ENCODE assay signal across 1 mouse cellular context in genomic region chr9:121857474-121858152, GRCm38 (mm10).
TF ChIP-seq lines count a peak whose summit lies in the region.

No protein-coding gene starts in this region.

TF ChIP-seq in CH12.LX, 34 proteins besides CTCF, POLR2A, EP300 and RAD21:
- peak; percentile 83 for TF ChIP-seq TCF12 (IDR thresholded peaks at IDR 0.05; ENCODE audit: low read depth, low read length)
- TF ChIP-seq ZKSCAN1 (IDR thresholded peaks at IDR 0.05; ENCODE audit: borderline replicate concordance, low read depth, low read length), result no peak
- TF ChIP-seq BHLHE40 (IDR thresholded peaks at IDR 0.05; ENCODE audit: low read depth, low read length), result no peak
- TF ChIP-seq PAX5 (IDR thresholded peaks at IDR 0.05; ENCODE audit: low read length), result no peak
- 0 out of 2 replicates have a peak, but pooled peaks have one; percentile 30 for TF ChIP-seq IRF4 (IDR thresholded peaks at IDR 0.05; ENCODE audit: low read depth, low read length)
- TF ChIP-seq HCFC1 (IDR thresholded peaks at IDR 0.05; ENCODE audit: low read depth, low read length), result peak; percentile 51
- TF ChIP-seq KAT2A (IDR thresholded peaks at IDR 0.05; ENCODE audit: insufficient replicate concordance, low read length), result 0 out of 2 replicates have a peak, but pooled peaks have one; percentile 10
- peak; percentile 68 for TF ChIP-seq ELF1 (IDR thresholded peaks at IDR 0.05; ENCODE audit: low read depth, low read length)
- TF ChIP-seq USF1 (IDR thresholded peaks at IDR 0.05; ENCODE audit: low read depth, low read length), result no peak
- peak; percentile 89 for TF ChIP-seq TBP (conservative IDR thresholded peaks at IDR 0.05; ENCODE audit: low read depth, low read length)
- peak; percentile 83 for TF ChIP-seq NELFE (IDR thresholded peaks at IDR 0.05; ENCODE audit: low read depth, low read length)
- peak; percentile 88 for TF ChIP-seq NRF1 (IDR thresholded peaks at IDR 0.05; ENCODE audit: low read depth, low read length)
- no peak for TF ChIP-seq ZNF384 (IDR thresholded peaks at IDR 0.05; ENCODE audit: low read depth, low read length)
- TF ChIP-seq MYC (IDR thresholded peaks at IDR 0.05; ENCODE audit: low read depth, low read length), result no peak
- TF ChIP-seq MAX (IDR thresholded peaks at IDR 0.05; ENCODE audit: low read length), result peak; percentile 75; the same call in 1 of the 2 replicates
- no peak for TF ChIP-seq SMC3 (IDR thresholded peaks at IDR 0.05; ENCODE audit: low read depth, low read length)
- no peak for TF ChIP-seq CHD1 (IDR thresholded peaks at IDR 0.05; ENCODE audit: low read depth, low read length)
- TF ChIP-seq ZMIZ1 (IDR thresholded peaks at IDR 0.05; ENCODE audit: low read depth, low read length), result peak; percentile 90
- TF ChIP-seq MEF2A (IDR thresholded peaks at IDR 0.05; ENCODE audit: borderline replicate concordance, low read depth, low read length), result no peak
- peak; percentile 37 for TF ChIP-seq MXI1 (IDR thresholded peaks at IDR 0.05; ENCODE audit: low read depth, low read length)
- TF ChIP-seq CHD2 (IDR thresholded peaks at IDR 0.05; ENCODE audit: low read length), result peak; percentile 55; the same call in 1 of the 2 replicates
